Mouse (Mus musculus) c-Kit-positive CD71-negative TER-119-negative erythroid progenitor cells, embryonic 14.5 days (primary cell): ENCODE results near the gene Cbx8.

Experiments
- DNase-seq: peaks from one replicate; pipeline ENCODE4 v3.0.0-alpha.2; 2013; ENCODE audit warnings: low read depth

The Cbx8 gene

DNA sequence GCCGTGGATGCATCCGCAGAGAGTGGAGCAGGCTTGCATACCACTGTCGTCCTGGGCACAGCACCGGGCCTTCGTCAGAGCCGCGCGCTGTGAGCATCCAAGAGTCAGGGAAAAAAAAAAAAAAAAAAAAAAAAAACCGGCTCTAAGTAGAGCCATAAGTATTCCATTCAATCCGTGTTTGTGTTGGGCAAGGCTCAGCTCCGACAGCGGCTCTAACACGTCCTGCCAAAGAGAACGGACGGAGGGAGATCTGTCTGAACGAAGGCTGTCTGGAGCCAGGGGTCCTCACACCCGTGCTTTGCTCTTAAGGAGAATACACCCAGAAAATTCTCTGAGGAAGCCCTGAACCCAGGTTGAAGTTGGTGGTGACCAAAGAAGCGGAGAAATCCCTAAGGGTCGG is 6.1 kb downstream of the Cbx8 start:
- no peak for DNase-seq

DNA sequence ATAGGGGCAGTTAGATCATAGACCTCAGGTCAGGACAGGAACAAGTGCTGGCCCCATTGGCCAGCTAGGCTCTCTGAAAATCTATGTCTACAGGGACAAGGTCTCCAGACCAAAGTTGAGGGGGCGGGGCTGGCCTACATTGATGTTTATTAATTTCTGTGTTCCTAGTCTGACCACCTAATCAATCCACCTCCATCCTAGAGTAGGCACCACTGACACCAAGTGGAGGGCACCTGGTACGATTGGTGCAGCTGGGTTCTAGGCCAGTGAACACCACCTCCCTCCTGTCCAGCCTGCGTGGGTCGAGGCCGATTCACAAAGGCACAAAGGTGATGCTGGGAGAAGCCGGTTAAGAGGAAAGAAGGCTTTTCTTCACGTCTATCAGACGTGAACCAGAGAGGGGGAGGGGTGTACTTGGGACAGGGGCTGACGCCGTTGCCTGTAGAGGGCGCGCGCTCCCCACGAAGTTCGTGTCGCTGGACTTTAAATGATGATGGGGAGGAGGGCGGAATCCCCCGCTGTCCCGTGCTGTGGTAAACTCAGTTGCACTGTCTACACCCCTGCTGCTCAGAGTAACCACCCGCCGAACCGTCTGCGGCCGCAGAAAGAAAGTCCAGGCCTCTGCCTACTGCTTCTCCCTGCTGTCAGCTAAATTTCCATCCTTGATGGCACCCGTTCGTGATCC is 6.8 kb downstream of the Cbx8 start:
- DNase-seq = peak; percentile 66

DNA sequence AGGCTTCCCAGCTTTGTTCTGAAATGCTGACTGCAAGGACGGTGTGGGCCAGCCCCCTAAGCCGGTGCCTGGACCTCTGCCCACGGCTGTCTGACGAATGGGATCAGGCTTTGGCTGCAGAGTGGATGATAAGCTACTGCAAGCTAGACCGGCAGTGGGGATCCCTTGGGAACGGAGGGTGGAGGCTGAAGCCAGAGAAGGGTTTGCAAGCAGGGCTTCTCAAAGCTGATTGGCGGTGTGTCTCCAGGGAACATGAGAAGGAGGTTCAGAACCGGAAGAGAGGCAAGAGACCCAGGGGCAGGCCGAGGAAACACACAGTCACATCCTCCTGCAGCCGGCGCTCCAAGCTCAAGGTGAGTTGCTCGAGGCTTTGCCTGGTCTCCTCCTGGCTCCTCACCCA is 14.6 kb downstream of the Cbx8 start:
- no peak for DNase-seq

DNA sequence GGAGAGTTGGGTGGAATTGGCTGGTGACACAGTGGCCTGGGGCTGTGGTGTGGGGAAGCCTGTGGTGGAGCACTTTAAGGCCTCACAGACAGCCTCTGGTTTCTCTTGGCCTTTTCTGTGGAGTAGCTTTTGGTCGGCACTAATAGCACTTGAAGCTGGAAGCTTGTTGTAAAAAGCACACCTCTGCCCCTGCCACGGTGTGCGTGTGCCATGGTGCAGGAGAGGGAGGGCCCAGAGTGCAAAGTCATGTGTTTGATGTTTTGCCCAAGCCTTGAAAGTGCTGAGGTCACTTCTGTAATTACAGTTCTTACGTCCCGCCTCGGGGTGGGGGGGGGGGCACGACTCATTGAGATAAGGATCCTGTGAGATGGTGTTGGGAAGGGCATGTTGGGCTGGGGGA is 16.5 kb downstream of the Cbx8 start:
- DNase-seq = no peak

DNA sequence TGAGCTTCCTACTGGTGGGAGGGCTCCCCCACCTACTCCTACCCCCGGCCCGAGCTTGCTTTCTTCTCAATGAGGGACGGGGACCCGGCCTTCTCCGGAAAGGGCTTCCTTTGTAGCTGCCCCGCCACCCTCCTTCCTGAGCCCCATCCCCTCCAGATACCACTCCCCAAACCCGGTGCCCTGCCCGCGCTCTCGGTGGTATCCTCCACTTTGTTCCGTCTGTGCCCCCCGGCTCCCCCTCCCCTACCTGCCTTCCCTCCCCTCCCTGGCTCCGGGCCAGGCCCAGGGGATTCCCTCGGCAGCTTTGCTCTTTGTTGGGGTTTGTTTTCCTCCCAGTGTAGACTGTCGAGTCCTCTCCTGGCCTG is 17.2 kb downstream of the Cbx8 start:
- DNase-seq = no peak

DNA sequence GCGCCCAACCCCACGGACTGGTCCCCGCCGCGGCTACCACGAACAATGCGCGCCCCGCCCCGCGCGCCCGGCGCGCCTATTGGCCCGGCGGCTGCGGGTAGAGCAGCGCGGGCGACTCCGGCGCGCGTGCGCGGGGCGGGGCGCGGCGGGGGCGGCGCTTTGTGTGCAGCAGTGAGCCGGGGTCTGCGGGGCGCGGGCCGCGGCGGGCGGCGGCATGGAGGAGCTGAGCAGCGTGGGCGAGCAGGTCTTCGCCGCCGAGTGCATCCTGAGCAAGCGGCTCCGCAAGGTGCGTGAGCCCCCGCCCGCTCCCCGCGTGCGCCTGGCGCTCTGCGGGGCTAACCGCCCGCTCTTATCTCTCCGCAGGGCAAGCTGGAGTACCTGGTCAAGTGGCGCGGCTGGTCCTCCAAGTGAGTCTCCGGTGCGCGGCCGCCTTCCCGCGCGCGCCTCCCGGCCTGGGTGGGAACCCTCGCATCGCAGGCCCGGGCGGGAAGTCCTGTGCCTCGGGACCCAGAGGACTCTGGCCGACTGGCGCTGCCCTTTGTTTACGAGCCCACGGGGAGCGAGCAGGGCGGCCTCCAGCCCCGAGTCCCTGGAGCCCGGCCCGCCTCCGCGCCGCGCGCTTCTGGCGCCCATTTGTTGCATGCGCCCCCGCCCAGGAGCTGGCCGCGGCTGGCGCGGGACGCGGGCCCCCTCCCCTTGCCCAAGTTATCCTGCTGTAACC is 17.7 kb downstream of the Cbx8 start, which contains the start of gene Cbx2:
Gene Cbx2, plus strand, starts transcription at position 68 of the 721 bp plus-strand sequence.
- DNase-seq = peak; percentile 53

DNA sequence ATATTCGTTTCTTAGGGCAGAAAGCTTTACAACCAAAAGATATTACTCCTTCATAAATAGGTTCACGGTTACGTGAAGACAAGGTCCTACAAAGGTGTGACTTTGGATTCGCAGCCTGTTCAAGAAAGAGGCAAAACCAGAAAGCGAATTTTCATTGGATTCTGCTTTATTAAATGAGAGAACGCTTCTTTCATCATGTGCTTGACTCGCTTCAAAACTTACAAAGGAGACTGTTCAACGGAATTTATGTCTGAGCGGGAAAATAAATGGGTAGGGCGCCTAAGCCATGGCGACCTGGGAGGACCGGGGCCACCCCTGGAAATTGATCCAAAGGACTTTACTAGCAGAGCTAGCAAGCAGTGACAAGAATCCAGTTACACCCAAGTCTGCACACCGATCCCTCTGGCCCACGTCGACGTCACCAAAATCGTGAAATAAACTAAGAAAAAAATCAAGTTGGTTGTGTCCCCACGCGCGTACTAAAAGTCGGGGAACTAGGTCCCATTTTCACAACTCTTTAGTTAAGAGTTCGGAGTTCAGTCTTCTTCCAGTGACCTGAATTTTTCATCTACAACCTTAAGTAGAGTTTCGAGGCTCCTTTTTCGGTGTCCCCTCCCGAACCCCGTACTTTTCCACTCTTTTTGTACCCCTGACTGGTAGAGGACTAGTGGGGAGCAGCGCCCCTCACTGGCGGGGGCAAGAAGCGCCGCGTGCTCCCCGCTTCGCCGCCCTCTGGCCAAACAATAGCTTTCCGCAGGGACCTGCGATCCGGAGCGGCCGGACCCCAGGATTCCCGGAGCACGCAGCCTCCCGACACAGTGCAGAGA is 18.5 kb downstream of the Cbx8 start:
- no peak for DNase-seq

DNA sequence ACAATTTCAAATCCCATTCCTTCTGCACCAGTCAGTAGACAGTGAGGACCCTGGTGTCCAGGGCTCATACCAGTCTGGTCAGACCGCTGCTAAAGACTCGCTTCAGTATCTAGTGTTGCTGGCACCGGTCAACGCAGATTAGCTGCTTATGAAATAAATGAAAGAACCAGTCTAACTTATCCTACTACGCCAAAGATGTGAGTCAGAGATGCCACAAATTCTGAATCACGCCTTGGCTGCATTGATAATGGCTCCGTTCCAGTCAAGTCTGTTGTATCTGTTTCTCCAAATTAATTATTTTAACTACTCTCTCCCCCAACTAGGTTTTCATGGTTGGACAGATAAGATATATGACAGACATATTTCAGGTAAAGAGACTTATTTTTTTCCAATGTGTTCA is 19.6 kb downstream of the Cbx8 start:
- DNase-seq = no peak

DNA sequence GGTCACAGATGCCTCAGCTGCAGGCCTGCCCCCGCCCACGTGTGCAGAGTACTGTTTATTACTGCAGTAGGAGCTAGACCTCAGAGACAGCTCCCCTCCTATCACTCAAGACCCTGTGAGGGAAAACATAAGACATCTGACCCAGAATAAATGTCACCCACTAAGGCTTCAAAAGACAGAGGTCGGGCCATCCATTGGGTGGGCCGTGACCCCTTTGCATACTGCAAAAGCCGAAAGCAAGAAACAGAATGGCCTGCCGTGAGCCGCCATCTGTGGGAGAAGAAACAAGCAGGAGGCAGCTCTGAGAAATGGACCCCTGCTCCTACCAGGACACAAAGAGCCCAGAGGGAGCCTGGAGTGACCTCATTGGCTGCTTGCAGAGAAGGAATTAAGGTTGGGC is 23.3 kb downstream of the Cbx8 start:
- DNase-seq = no peak

DNA sequence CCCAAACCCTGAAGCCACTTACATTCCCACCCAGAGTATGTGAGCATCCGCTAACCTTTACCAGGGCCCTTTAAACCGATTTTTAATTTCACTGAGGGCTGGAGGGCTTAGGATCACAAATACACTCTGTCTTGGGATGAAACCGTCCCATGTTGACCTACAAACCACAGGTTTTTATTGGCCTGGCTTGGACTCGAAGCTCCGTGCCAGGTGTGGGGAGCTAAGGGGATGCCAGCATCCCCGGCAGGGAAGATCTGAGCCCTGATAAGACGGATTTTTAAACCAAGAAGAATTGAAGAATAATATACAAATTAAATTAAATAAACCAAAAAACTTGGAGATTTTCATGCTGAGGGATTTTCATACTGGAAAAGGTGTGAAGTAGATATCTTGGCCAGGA is 26.3 kb downstream of the Cbx8 start:
- no peak for DNase-seq

DNA sequence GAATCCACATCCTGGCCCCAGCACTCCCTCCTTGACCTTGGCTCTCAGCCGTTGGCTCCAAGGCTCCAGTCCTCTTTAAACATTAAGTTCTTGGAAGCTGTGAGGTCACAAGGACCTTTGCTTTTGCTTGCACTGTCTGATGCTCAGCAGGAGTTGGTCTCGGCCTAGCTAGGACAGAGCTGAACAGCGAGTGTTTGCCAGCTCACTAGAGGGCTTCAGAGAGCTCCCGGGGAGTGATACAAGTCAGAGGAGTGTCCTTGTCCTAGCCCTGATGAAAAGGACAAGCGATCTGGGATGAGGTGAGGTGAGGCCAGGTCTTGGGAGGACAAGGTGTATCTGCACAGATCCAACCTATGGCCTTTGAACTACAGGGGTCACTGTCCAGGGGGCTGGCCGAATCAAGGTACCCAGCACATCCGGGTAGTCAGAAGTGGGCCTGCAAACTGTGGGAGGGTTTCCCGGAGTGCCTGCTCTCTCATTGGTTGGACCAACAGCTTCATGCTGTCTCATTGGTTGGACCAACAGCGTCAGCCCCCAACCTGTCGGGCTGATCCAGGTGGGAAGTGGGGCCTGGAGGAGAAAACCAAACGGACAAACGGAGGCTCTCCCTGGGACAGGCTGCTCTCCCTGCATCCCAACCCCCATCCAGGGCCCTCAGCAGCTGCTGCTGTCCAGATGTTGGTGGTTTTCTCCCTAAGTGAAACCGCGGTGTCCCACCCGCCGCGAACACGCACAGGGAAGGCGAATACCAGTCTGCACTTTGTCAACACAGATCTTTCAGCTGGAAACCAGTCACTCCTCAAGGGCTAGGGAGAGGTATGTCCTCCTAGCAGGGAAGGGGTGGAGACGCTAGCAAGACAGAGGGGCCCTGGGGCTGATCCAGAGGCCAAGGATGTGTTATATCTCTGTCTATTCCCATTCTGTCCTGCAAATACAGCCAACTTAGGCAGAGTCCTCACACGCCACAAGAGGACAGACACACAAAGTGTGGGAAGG is 33.0 kb downstream of the Cbx8 start:
- no peak for DNase-seq

DNA sequence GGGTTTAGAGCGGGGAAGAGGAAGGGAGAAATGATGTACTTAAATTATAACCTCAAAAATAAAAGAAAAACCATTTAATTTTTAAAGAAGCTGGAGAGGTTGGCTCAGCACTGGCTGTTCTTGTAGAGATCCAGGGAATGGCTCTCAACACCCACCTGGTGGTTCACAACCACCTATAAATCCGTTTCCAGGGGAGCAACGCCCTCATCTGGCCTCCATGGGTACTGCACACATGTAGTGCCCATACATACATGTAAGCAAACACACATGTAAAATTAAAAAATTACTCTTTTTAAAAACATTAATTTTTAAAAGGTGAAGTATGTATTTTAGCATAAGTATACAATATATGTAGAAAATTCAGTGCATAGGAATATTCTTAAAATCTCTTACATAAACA is 34.3 kb downstream of the Cbx8 start:
- no peak for DNase-seq

DNA sequence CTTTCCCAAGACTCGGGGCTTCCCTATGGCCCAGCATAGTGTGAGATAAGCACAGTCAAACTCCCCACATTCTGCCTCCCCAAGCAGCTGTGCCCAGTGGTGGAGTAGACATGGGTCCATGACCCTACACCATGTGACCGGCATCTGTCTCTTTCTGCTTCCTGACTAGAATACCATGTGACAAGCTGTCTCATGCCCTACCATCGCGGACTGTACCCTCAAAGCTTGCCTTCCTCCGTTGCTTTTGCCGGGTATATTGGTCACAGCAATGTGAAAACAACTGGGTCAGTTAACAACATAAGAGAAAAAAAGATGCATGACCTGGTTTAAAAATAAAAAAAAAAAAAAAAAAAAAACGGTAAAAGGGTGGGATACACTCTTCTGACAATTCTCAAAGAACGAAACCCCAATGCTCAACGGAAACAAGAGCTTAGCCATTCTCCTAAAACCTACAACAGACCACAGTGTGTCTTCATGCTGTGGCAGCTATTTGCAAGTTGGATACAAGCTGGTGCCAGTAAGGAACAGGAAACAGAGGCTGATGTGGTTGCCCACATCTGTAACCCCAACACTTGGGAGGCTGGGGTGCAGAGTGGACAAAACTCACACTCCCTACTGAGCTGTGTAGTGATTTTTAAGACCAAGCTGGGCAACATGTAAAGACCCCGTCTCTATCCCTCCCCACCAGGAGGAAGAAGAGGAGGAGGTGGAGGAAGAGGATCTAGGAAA is 35.1 kb downstream of the Cbx8 start:
- DNase-seq = no peak

DNA sequence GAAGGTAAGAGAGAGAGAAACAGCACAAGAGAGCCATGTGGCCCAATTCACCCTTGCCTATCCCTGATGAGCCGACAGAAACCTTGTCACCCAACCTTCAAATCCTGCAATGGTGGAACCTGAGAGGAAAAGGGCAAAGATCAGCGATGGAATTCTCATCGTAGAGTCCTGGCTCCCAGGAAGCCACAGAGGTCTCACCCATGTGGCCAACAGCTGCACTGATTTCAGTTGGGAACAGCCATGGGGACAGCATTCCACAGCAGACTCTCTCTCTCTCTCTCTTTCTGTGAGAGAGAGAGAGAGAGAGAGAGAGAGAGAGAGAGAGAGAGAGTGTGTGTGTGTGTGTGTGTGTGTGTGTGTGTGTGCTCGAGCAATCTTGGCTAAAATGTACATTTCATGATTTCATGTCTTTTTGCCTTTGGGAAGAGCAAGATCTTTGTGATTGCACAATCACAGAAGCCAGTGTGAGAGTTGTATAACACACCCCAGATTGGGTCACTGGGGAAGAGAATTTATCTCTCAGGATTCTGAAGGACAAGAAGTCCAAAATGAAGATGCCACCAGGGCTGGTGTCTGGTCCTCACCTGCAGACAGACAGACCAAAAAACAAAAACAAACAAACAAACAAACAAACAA is 39.2 kb downstream of the Cbx8 start:
- no peak for DNase-seq

DNA sequence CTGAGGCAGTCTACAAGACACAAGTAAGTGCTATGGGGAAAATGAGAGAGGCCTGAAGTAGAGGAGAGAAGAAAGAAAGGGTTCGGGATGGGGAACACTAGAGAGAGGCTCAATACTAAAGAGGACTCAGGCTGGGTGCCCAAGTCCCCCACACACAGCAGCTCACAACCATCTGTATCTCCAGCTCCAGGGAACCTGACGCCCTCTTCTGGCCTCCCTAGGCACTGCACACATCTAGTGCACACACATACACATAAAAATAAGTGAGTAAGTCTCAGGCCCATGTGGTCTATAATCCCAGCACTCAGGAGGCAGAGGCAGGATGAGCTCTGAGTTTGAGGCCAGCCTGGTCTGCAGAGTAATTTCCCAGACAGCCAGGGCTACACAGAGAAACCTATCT is 39.9 kb downstream of the Cbx8 start:
- no peak for DNase-seq

DNA sequence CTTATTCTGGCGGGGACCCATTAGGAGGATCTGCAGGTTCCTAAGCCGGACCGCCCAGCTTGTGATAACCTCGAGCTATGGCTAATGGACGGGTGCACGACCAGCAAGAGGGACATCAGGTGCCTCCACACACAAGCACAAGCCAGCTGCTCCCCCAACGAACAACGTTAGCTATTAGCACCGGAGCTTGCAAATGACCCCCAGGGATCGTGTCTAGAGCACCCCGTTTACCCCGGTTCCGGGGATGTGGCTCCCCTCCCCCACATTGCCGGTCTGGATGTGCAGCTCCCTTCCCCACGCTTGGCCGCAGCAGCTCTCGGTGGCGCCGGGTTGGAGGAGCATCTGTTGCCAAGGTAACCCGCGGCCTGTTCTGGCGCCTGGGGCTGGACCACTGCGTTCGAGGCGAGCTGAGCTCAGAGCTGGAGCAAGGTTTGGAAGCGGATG is 41.4 kb downstream of the Cbx8 start:
- DNase-seq = no peak

DNA sequence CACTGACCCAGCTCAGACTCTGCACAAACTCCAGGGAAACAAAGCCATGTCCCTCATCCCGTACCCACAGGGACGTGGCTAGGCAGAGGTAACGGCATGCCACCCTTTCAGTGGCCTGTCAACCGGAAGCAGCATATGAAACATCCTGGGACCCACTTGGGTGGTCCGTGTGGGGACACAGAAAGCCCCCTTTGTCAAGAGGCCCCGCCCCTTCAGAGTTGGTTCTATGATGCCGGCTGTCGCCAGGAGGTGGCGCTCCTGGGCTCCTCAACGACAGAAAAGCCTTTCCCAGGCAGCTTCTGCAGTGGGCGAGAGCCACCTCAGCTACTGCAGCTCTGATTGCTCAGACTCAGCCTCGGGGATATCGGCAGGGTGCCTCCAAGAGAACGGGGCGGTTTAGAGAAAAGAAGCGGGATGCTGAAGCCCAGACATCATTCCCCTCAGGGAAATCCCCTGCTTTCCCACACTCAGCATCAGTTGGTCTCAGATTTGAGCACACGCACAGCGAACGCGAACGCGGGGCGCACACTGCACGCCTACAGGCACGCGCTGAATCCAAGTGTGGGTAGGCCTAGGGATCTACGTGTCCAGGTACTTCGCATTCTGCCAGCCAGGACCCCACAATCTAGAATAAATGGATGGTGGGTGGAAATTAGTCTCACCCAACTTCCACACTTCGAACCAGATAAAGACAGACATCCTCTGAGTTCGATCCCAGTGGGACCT is 42.1 kb downstream of the Cbx8 start:
- no peak for DNase-seq

DNA sequence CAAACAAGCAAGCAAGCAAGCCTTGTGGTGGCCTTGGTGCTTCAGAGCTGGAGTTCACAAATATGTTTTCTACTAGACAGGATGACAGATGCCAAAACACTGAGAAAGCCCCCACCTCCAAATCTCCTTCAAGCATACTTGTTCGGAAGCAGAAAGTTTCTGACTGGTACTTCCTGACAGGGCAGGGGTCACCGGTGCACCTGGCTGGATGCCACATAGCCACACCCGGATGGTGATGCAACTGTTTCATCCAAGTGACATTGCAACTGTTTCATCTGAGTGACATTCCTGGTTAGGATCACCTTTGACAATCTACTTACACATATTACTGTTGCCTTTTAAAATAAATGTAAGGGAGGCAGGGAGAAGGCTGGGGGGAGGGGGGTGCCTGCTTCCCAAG is 43.6 kb downstream of the Cbx8 start:
- no peak for DNase-seq

DNA sequence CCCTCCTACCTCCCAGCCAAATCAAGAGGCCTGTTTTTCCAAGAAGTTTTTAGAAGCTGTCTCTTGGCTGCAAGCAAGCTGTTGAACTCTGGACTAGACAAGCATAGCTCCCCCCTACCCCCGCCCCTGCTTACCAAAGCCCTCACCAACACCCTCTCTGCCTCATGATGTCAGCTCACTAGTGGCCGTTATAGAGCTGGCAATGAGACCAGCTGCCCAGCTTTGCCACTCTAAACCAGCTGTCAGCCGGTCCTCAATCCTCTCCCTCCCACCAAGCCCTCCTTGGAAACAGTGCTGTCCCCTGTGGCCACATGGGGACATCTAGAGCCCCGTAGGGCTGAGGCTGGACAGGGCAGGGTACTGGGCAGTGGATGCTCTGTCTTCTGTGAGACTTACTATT is 45.3 kb downstream of the Cbx8 start:
- no peak for DNase-seq

DNA sequence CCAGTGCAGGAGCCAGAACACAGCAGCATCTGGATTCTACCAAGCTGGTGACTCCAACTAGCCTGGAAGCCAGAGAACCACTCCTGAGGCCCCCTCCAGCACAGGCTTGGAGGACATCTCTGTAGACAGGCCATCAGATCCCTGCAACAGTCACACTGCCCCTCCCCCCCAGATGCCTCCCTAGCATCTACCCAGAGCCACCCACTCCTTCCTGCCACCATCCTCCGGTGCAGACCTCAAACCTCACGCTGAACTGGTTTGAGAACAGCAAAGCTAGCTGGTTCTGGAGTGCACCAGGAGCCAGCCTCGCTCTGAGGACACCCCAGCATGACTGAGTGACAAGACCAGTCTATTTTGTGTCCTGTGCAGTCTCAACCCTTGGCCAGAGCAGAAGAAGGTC is 48.0 kb downstream of the Cbx8 start:
- no peak for DNase-seq
